Mouse (Mus musculus): ENCODE measurements around the gene Mia2. TPM values are rescaled to one million over a fixed set of nuclear protein-coding genes. Genes with fewer than 3 reads are reported as not detected.
"Not testable (repeated sequence)": the region's sequence is repeated elsewhere in the genome, so short reads cannot be mapped to it uniquely, and the experiment has no call there.

Gene Mia2
- polyA plus RNA-seq, 1 experiment from 2014 or later, result 171 TPM

- peaks cover 30% of the 10 kb centered on the region; the same call in 1 of the 2 replicates for H3K36me3 ChIP-seq (ENCODE audit: inconsistent target)
Observed at GRCm38 (mm10) chr12:59207814-59208213, 112.2 kb downstream of the Mia2 start.

GRCm38 (mm10) chr12:59216176-59216575, 120.6 kb downstream of the Mia2 start:
- H3K79me2 ChIP-seq (ENCODE audit: inconsistent target), result peaks cover 77% of the 10 kb centered on the region
- WGBS (ENCODE audit: missing documents), result 18% methylated on average over 4 of the region's 4 CpGs
- peak overlapping the region; percentile 87 for H3K27ac ChIP-seq
- peaks cover 9% of the 10 kb centered on the region; the same call in 1 of the 2 replicates for H3K36me3 ChIP-seq (ENCODE audit: inconsistent target)
- H3K4me3 ChIP-seq (ENCODE audit: inconsistent target), result peak overlapping the region; percentile 92

More at GRCm38 (mm10) chr12:59207814-59208213, 112.2 kb downstream of the Mia2 start:
- H3K27ac ChIP-seq, result peak overlapping the region; percentile 58
- peaks cover 99% of the 10 kb centered on the region for H3K79me2 ChIP-seq (ENCODE audit: inconsistent target)
- no peak overlapping the region for H3K4me3 ChIP-seq (ENCODE audit: inconsistent target)
- 94% methylated on average over 1 of the region's 1 CpGs for WGBS (ENCODE audit: missing documents)

GRCm38 (mm10) chr12:59216676-59217266, 121.2 kb downstream of the Mia2 start:
- H3K4me3 ChIP-seq (ENCODE audit: inconsistent target), result peak overlapping the region; percentile 92
- WGBS (ENCODE audit: missing documents), result 11% methylated on average over 5 of the region's 6 CpGs
- H3K79me2 ChIP-seq (ENCODE audit: inconsistent target), result peaks cover 71% of the 10 kb centered on the region
- H3K36me3 ChIP-seq (ENCODE audit: inconsistent target), result 0 out of 2 replicates have a peak, but pooled peaks cover 3% of the 10 kb centered on the region
- peak overlapping the region; percentile 87 for H3K27ac ChIP-seq

GRCm38 (mm10) chr12:59217331-59217730, 121.7 kb downstream of the Mia2 start:
- H3K79me2 ChIP-seq (ENCODE audit: inconsistent target), result peaks cover 65% of the 10 kb centered on the region
- H3K4me3 ChIP-seq (ENCODE audit: inconsistent target), result peak overlapping the region; percentile 92
- peak overlapping the region; percentile 87 for H3K27ac ChIP-seq
- H3K36me3 ChIP-seq (ENCODE audit: inconsistent target), result no peaks in the 10 kb centered on the region
- WGBS (ENCODE audit: missing documents), result 75% methylated on average over 3 of the region's 3 CpGs

- peaks cover 51% of the 10 kb centered on the region for H3K79me2 ChIP-seq (ENCODE audit: inconsistent target)
- WGBS (ENCODE audit: missing documents), result under 1% methylated on average over 68 of the region's 69 CpGs
- no peaks in the 10 kb centered on the region for H3K36me3 ChIP-seq (ENCODE audit: inconsistent target)
- H3K27ac ChIP-seq, result peak overlapping the region; percentile 87
- peak overlapping the region; percentile 92 for H3K4me3 ChIP-seq (ENCODE audit: inconsistent target)
Observed at GRCm38 (mm10) chr12:59218640-59219321, 123.2 kb downstream of the Mia2 start.

- Histone ChIP-seq H3K36me3 (ENCODE audit: inconsistent target) (no peaks in the 10 kb centered on the region), H3K79me2 (ENCODE audit: inconsistent target) (peaks cover 43% of the 10 kb centered on the region), H3K4me3 (ENCODE audit: inconsistent target) (peak within 1 kb of the TSS; percentile 92), H3K27ac (peak within 1 kb of the TSS; percentile 87)
- under 1% methylated on average over 104 of the region's 109 CpGs for WGBS (ENCODE audit: missing documents)
Observed at GRCm38 (mm10) chr12:59219325-59220225, 124.0 kb downstream of the Mia2 start, which contains the start of gene Fbxo33. Fbxo33 (minus strand) TSS chr12:59219725.

GRCm38 (mm10) chr12:59228401-59228800, 132.8 kb downstream of the Mia2 start:
- 93% methylated on average over 5 of the region's 5 CpGs for WGBS (ENCODE audit: missing documents)
- no peak overlapping the region for H3K27ac ChIP-seq
- no peaks in the 10 kb centered on the region for H3K36me3 ChIP-seq (ENCODE audit: inconsistent target)
- H3K4me3 ChIP-seq (ENCODE audit: inconsistent target), result no peak overlapping the region
- no peaks in the 10 kb centered on the region for H3K79me2 ChIP-seq (ENCODE audit: inconsistent target)

GRCm38 (mm10) chr12:59238434-59238833, 142.8 kb downstream of the Mia2 start:
- Histone ChIP-seq H3K79me2 (ENCODE audit: inconsistent target) (no peaks in the 10 kb centered on the region), H3K27ac (no peak overlapping the region), H3K4me3 (ENCODE audit: inconsistent target) (no peak overlapping the region), H3K36me3 (ENCODE audit: inconsistent target) (no peaks in the 10 kb centered on the region)
- WGBS (ENCODE audit: missing documents), result 96% methylated on average over 5 of the region's 5 CpGs

GRCm38 (mm10) chr12:59241031-59241430, 145.4 kb downstream of the Mia2 start:
- 91% methylated on average over 8 of the region's 8 CpGs for WGBS (ENCODE audit: missing documents)
- H3K36me3 ChIP-seq (ENCODE audit: inconsistent target), result not testable (repeated sequence)

More at GRCm38 (mm10) chr12:59241031-59241430, 145.4 kb downstream of the Mia2 start:
- not testable (repeated sequence) for H3K79me2 ChIP-seq (ENCODE audit: inconsistent target); H3K4me3 ChIP-seq (ENCODE audit: inconsistent target); H3K27ac ChIP-seq

Other genes starting within 250 kb of the Mia2 start
- gene Sec23a, start 83.8 kb upstream of the Mia2 start, polyA plus RNA-seq (2018), result 12.6 to 14.3 TPM (median 12.7 TPM) in 3 replicates
- 3.3 to 9.5 TPM (median 3.6 TPM) in 3 replicates for gene Gemin2, start 82.4 kb upstream of the Mia2 start, polyA plus RNA-seq (2018)
- 72.9 to 120 TPM (median 94.4 TPM) in 3 replicates for gene Trappc6b, start 34.3 kb upstream of the Mia2 start, polyA plus RNA-seq (2018)
- 40.3 to 59.8 TPM (median 40.4 TPM) in 3 replicates for gene Pnn, start 28.9 kb upstream of the Mia2 start, polyA plus RNA-seq (2018)
- gene Fbxo33, start 123.9 kb downstream of the Mia2 start, polyA plus RNA-seq (2018), result 20.6 to 26.1 TPM (median 23.0 TPM) in 3 replicates